In the genomic region with DNA sequence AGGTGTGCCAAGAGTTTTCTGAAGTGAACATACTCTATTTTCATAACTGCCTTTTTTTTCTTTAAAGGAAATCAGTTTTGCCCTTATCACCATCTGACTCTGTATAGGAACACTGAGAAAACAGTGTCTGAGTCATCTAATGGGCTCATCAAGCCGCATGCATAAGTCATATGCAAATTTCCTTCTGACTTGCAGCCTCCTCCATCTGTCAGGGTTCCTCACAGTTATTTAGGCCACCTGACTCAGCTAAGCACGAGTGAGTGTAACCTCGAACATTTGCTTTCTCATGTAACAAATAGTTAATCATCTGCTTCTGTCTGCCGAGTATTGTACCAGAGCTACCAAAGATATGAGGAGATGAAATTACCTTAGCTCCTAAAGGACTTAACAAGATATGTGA, we compare ENCODE assay signal across 11 mouse cellular contexts. TPM values are rescaled to one million over a fixed set of nuclear protein-coding genes. Genes with fewer than 3 reads are reported as not detected.
DNase-seq lines count a peak whose midpoint lies in the region.
"Had no signal": no experiment of that assay in that cellular context is flagged by ENCODE, and none has a peak within 500 bp of the region (broad histone marks: within the 10 kb centered on the region; RNA-seq: fewer than 3 reads in every experiment).

No protein-coding gene starts in this region.

- DNase-seq in adrenal gland, adult 2 months, result peak; percentile 54
- no peak for DNase-seq in adrenal gland, adult 18-20 months (ENCODE audit: low spot score in 2 of 2)
- DNase-seq in layer of hippocampus, adult 8-10 months (ENCODE audit: low spot score in 2 of 2), result peak; percentile 12 to 14
- no peak for DNase-seq in layer of hippocampus, postnatal 14 days (ENCODE audit: low spot score in 2 of 2)
- peak; percentile 29 for DNase-seq in Muller cell, postnatal 12 days (ENCODE audit: inconsistent ontology term)
- DNase-seq in left cerebral cortex, adult 9 months (ENCODE audit: low spot score in 2 of 2), result peak; percentile 42 to 46
- no peak for DNase-seq in thymus, postnatal 14 days
- no peak for DNase-seq in ovary, postnatal 36 days (ENCODE audit: low spot score)
- DNase-seq: lung, adult 18-20 months had no signal

RNA-seq across cellular contexts. Expression of gene Prrc2c, which starts 33.3 kb away (rescaled TPM):
- 100 to 1,000 TPM in 1 of 2 experiments, 10 to 100 TPM in 1; 92.4 to 229 TPM for total RNA-seq in adrenal gland, adult 2 months (2021)
- polyA plus RNA-seq in adrenal gland, adult 2 months (2012; rRNA removed), result 27.8 and 43.9 TPM in 2 replicates
- 100 to 1,000 TPM; 117 to 194 TPM for total RNA-seq in adrenal gland, adult 18-20 months (2021)
- total RNA-seq in layer of hippocampus, adult 8-10 months (2022), result 100 to 1,000 TPM; 173 to 205 (median 183) TPM
- 100 to 1,000 TPM; 183 to 205 TPM for total RNA-seq in layer of hippocampus, postnatal 14 days (2021)

RNA-seq across cellular contexts. Expression of gene Fmo4, which starts 40.1 kb away (rescaled TPM):
- total RNA-seq in adrenal gland, adult 2 months (2021), result 1 to 10 TPM; 1.2 to 2.1 TPM
- 0.17 and 0.46 TPM in 2 replicates for polyA plus RNA-seq in adrenal gland, adult 2 months (2012; rRNA removed)
- 1 to 10 TPM; 1.9 to 2.3 TPM for total RNA-seq in adrenal gland, adult 18-20 months (2021)
- total RNA-seq in layer of hippocampus, adult 8-10 months (2022), result under 1 TPM in 1 of 4 experiments, not detected in 3; 0.52 TPM
- under 1 TPM; 0.12 to 0.38 TPM for total RNA-seq in layer of hippocampus, postnatal 14 days (2021)
- total RNA-seq: common myeloid progenitor, adult 5-6 weeks had no signal
- polyA plus RNA-seq: limb, embryonic 11.5 days had no signal

Comparison
In these comparisons a context has a peak if more than half of its experiments do, and no peak if none do; other contexts are left out.
1. DNase-seq: peak in adrenal gland, adult 2 months (single experiment), layer of hippocampus, adult 8-10 months (2 of 2), Muller cell, postnatal 12 days (single experiment) and left cerebral cortex, adult 9 months (2 of 2); none in adrenal gland, adult 18-20 months (0 of 2), layer of hippocampus, postnatal 14 days (0 of 2), thymus, postnatal 14 days (single experiment) and ovary, postnatal 36 days (single experiment).